Mouse (Mus musculus) ES-E14 (cell line): ENCODE measurements around the gene Car11. TPM values are rescaled to one million over a fixed set of nuclear protein-coding genes. Genes with fewer than 3 reads are reported as not detected.

Experiments
- DNase-seq: peaks from one replicate; pipeline ENCODE4 v3.0.0-alpha.2; 2013; ENCODE audit warnings: low read depth, low spot score
- H3K27ac ChIP-seq: 2 replicates; pipeline ENCODE4 v1.5.1; 2012; ENCODE audit warnings: low read depth, mild to moderate bottlenecking, low read length, moderate library complexity, mixed read lengths; ENCODE audit not compliant: poor library complexity, insufficient read depth, severe bottlenecking
- H3K36me3 ChIP-seq: 2 replicates; pipeline ENCODE4 v1.6.1; 2012; ENCODE audit warnings: mild to moderate bottlenecking, low read length, moderate library complexity, mixed read lengths; ENCODE audit not compliant: control insufficient read depth, poor library complexity, insufficient read depth, severe bottlenecking
- H3K4me1 ChIP-seq, 2 experiments: fragments of 150-350 bp in 1 of 2; sonication (generic) in 1 of 2; 2 replicates each; pipeline ENCODE4 v1.6.1; 2012; ENCODE audit warnings: low read length in 2 of 2, mild to moderate bottlenecking in 1 of 2, mixed read lengths in 1 of 2; ENCODE audit not compliant: control insufficient read depth in 2 of 2, insufficient read depth in 2 of 2, poor library complexity in 1 of 2
- H3K4me3 ChIP-seq, 2 experiments: fragments of 150-350 bp in 1 of 2; sonication (generic) in 1 of 2; 2 replicates each; pipeline ENCODE4 v1.5.1; 2012; ENCODE audit warnings: low read length in 2 of 2, low read depth in 1 of 2, mild to moderate bottlenecking in 1 of 2, mixed read lengths in 1 of 2; ENCODE audit not compliant: insufficient read depth in 1 of 2, poor library complexity in 1 of 2, severe bottlenecking in 1 of 2
- H3K9ac ChIP-seq: 2 replicates; pipeline ENCODE4 v1.6.1; 2012; ENCODE audit warnings: low read depth, mild to moderate bottlenecking, low read length, mixed read lengths; ENCODE audit not compliant: poor library complexity, insufficient read depth, severe bottlenecking
- H3K9me3 ChIP-seq: fragments of 150-350 bp; sonication (generic); 2 replicates; pipeline ENCODE4 v1.6.1; 2012; ENCODE audit warnings: low read depth, mild to moderate bottlenecking, low read length; ENCODE audit not compliant: control insufficient read depth, insufficient read depth
- CHD2 ChIP-seq: IDR thresholded peaks from 2 replicates; pipeline ENCODE4 v1.6.1; 2014; ENCODE audit warnings: mild to moderate bottlenecking, low read depth, low read length, inconsistent platforms
- HCFC1 ChIP-seq: IDR thresholded peaks from 2 replicates; pipeline ENCODE4 v1.6.1; 2012; ENCODE audit warnings: low read length, inconsistent platforms, borderline replicate concordance; ENCODE audit not compliant: insufficient read depth
- MAFK ChIP-seq: IDR thresholded peaks from 2 replicates; pipeline ENCODE4 v1.6.1; 2014; ENCODE audit warnings: mild to moderate bottlenecking, low read depth, low read length, inconsistent platforms; ENCODE audit not compliant: insufficient read depth
- ZC3H11A ChIP-seq: IDR thresholded peaks from 2 replicates; pipeline ENCODE4 v1.6.1; 2012; ENCODE audit warnings: low read depth, mild to moderate bottlenecking, inconsistent platforms, low read length, borderline replicate concordance
- ZNF384 ChIP-seq: IDR thresholded peaks from 2 replicates; pipeline ENCODE4 v1.6.1; 2012; ENCODE audit warnings: low read depth, low read length, inconsistent platforms
- in situ Hi-C, 2 experiments: fragments of 600-800 bp; cut with MboI; formaldehyde crosslinking; loops; one replicate each; pipeline ENCODE4 v1.15.1; 2025; ENCODE audit warnings: low sequenced_read_pairs in 2 of 2, inconsistent platforms in 1 of 2; ENCODE audit not compliant: unreplicated experiment in 2 of 2
- total RNA-seq: library from RNA; depleted of rRNA; stranded (reverse); fragments of 300-350 nt; gene quantifications from 2 replicates; pipeline ENCODE4 v1.2.3, GENCODE M21; 2012

Gene Car11
- total RNA-seq, 1 experiment: 4.4 TPM

DNA sequence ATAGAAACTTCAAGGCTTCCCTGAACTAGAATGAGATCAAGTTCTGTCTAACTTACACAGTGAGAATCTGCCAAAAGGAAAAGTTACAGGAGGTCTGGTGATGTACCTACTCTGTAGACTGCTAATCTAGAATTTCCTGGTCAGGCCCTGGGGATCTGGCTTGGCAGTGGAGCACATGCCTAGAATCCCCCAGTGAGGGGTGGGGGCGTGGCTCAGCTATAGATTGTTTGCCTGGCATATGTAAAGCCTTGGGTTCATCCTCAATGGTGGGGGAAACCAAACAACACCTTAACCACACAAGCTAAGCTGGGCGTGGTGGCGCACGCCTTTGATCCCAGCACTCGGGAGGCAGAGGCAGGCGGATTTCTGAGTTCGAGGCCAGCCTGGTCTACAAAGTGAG, 1.7 kb upstream of the Car11 start:
- no peak overlapping the region for H3K9ac ChIP-seq
- H3K4me1 ChIP-seq: peaks cover 0 to 11% of the 10 kb centered on the region in 2 experiments; a peak in 1 of 4 replicates
- in situ Hi-C loops: no loop called here
- no peaks in the 10 kb centered on the region for H3K9me3 ChIP-seq
- DNase-seq: no peak
- no peak overlapping the region for H3K27ac ChIP-seq
- H3K4me3 ChIP-seq: no peak overlapping the region
- TF ChIP-seq CHD2 (no peak), ZNF384 (no peak), ZC3H11A (no peak), MAFK (no peak), HCFC1 (no peak)
- H3K36me3 ChIP-seq: no peaks in the 10 kb centered on the region

- Histone ChIP-seq H3K36me3 (no peaks in the 10 kb centered on the region), H3K4me3 (peak overlapping the region; percentile 53 to 59), H3K9me3 (no peaks in the 10 kb centered on the region), H3K4me1 (peaks cover 0 to 9% of the 10 kb centered on the region in 2 experiments; a peak in 2 of 4 replicates), H3K27ac (no peak overlapping the region), H3K9ac (peak overlapping the region; percentile 29; the same call in 1 of the 2 replicates)
- peak; percentile 99 for TF ChIP-seq HCFC1
- TF ChIP-seq ZNF384: no peak
- in situ Hi-C loops: no loop called here
- DNase-seq: no peak
These were observed 815 bp downstream of the Car11 start for GRCm38 (mm10) chr7:45700301-45701015.

GRCm38 (mm10) chr7:45701072-45701471, 1.4 kb downstream of the Car11 start:
- Histone ChIP-seq H3K36me3 (no peaks in the 10 kb centered on the region), H3K27ac (no peak overlapping the region), H3K9me3 (no peaks in the 10 kb centered on the region), H3K9ac (peak overlapping the region; percentile 59; the same call in 1 of the 2 replicates), H3K4me3 (peak overlapping the region; percentile 41 to 53; a peak in 3 of 4 replicates), H3K4me1 (peaks cover 0 to 12% of the 10 kb centered on the region in 2 experiments; a peak in 2 of 4 replicates)
- no peak for DNase-seq
- TF ChIP-seq ZNF384 (no peak), CHD2 (no peak), MAFK (no peak), ZC3H11A (no peak), HCFC1 (no peak)
- in situ Hi-C loops: no loop called here

DNA sequence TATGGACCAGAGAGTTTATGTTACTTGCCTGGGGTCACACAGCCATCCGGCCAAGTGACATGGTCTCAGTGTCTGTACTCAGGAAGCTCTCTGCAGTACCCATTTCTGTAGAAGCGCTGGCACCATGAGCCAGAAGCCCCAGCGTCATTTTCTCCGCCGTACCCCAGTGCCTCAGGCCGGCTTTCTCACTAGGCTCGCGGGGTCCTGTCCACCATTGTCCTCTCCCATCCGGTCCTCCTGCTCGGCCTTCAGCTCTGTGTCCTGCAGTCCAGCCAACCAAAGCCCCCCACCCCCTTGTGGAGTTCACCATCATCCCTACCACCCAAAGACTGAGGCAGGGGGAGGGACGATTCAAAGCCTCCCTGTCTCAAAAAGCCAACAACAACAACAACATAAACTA, 2.0 kb downstream of the Car11 start:
- Histone ChIP-seq H3K4me3 (no peak overlapping the region), H3K9me3 (no peaks in the 10 kb centered on the region), H3K27ac (no peak overlapping the region), H3K4me1 (peaks cover 0 to 12% of the 10 kb centered on the region in 2 experiments; a peak in 2 of 4 replicates), H3K9ac (peak overlapping the region; percentile 18; the same call in 1 of the 2 replicates), H3K36me3 (no peaks in the 10 kb centered on the region)
- in situ Hi-C loops: no loop called here
- no peak for DNase-seq
- TF ChIP-seq HCFC1 (no peak), ZC3H11A (no peak), ZNF384 (no peak), MAFK (no peak), CHD2 (no peak)
